Mouse (Mus musculus): ENCODE measurements around the gene Ntrk3.
A peak's percentile ranks its signal among the peaks of the same experiment; 100 is the strongest.

The Ntrk3 gene

GRCm38 (mm10) chr7:78619818-78620577 is 117.8 kb downstream of the Ntrk3 start:
- DNase-seq: no peak

- no peak for DNase-seq
Measured at GRCm38 (mm10) chr7:78605538-78606130, 132.2 kb downstream of the Ntrk3 start.

- no peak for DNase-seq
Measured at GRCm38 (mm10) chr7:78603922-78604321, 133.9 kb downstream of the Ntrk3 start.

- no peak for DNase-seq
Measured at GRCm38 (mm10) chr7:78601851-78602250, 136.0 kb downstream of the Ntrk3 start.

GRCm38 (mm10) chr7:78600886-78601285 is 136.9 kb downstream of the Ntrk3 start:
- DNase-seq: no peak

DNA sequence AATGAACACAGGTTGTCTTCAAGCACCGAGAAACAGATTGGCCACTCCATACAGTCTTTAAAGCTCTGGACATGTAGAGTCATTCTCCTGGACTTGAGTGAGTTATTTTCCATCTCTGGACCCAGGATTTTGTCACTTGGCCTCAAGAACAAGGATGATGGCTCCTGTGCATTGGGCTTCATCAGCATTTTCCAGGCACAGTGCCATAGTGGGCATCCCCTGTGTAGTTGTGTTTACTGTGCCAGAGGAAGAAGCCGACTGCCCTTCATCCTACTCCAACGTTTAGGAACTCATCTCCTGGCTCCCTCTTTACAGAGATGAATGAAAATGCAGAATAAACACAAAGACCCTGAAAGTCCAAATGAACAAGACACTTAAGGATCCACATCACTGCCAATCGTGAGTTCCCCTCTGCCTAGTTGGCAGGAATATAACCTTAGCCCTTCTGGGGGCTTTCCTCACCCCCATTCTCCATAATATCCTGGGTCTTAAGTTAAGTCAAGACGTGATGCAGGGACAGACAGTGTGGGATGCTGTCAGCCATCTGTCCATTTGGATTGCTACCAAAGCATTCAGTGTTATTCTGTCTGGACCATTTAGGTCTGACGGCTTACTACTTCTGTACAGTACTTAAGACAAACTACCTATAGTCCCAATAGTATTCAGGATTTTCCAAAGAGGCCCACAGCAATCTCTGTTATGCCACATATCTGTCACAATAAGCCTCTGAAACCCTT is 137.7 kb downstream of the Ntrk3 start:
- DNase-seq: no peak

DNA sequence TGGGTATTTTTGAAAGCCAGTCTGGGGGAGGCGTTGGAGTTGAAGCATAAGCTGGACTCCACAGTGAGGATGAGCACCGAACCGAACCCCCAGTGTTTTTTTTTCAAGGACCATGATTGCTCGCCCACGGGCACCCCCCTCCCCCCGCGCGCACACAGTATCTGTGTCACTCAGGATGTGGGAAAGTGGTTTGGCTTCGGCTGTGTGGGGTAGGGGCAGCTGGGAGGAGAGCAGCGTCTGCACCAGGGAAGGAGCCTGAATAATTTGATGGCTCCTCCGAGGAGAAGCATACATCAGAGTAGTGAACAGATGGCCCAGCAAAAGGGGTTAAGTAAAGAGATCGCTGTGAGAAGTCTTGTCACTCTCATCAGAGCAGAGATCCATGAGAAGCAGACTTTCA is 139.7 kb downstream of the Ntrk3 start:
- DNase-seq: peak; percentile 67

GRCm38 (mm10) chr7:78597251-78598129 is 140.3 kb downstream of the Ntrk3 start:
- peak; percentile 66 for DNase-seq

DNA sequence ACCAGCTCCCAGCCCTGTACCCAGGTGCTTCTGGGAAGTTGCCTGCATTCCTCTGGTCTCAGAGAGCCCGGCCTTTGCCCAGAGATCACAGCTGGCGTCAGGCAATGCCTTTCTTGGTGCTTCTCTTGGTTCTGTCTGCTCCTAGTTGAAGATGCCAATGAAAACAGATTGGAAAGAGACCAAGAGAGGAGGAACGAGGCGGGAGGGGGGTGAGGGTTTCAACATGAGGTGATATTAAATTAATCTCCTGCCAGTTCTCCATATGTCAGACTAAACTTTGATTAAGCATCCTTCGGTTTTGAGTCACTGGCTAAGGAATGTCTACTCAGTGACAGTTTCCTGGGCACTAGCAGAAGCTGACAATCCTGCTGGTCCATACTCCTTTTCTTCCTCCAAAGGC is 141.3 kb downstream of the Ntrk3 start:
- DNase-seq: no peak

GRCm38 (mm10) chr7:78595895-78596294 is 141.9 kb downstream of the Ntrk3 start:
- DNase-seq: peak; percentile 83

GRCm38 (mm10) chr7:78592948-78593347 is 144.9 kb downstream of the Ntrk3 start:
- no peak for DNase-seq

DNA sequence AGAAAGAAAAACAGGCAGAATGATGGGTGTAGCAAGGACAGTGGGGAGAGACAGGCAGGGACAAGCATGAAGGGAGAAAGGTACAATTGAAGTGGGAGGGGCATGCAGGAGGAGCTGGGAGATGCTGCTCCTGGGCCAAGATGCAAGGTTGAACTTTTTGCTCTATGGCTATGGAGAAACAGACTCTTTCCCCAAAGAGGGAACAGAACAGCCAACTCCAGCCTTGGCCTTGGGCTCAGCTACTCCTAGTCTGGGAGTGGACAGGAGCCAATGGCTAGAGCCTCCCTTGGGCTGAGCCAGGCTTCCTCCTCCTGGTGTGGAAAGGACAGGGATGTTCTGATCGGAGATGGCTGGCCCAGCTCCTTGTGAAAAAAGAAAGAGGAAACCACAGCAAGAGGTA is 145.6 kb downstream of the Ntrk3 start:
- no peak for DNase-seq

DNA sequence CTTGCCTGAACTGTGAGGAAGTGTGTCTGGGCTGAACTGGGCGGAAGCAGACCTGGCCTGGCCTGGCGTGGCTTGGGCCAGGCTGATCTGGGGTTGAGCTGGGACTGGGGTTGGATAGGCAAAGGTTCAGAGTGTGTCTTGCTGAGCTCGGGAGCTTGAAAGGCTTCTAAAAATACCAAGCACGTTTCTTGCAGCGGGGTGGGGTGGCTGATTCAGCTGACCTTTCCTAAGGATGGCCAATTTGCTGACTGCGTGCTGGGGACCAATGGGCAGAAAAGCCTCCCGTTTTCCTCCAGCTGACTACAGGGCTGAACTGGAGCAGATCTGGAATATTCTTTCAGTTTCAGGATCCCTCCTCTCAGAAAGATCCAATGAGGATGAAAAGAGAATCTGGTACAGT is 148.0 kb downstream of the Ntrk3 start:
- DNase-seq: no peak

GRCm38 (mm10) chr7:78586800-78587199 is 151.0 kb downstream of the Ntrk3 start:
- no peak for DNase-seq

DNA sequence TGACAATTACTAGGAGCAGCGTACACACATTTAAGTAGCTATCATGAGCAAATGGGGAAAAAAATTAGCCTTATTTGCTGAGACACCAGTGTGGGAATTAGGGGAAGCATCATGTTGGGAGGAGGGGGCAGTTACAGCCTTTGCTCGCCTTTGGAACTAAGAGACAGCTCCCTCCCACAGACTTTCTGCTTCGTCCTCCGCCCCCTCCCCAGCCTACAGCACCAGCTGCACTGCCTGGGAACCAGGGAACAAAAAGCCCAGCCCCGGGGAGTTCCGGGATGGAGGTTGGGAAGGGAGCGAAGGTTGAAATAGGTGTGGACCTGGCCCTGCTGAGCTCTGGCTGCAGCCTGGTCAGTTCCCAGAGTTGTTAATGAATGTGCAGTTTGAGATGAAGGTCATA is 151.9 kb downstream of the Ntrk3 start:
- no peak for DNase-seq

GRCm38 (mm10) chr7:78584936-78585335 is 152.9 kb downstream of the Ntrk3 start:
- no peak for DNase-seq

DNA sequence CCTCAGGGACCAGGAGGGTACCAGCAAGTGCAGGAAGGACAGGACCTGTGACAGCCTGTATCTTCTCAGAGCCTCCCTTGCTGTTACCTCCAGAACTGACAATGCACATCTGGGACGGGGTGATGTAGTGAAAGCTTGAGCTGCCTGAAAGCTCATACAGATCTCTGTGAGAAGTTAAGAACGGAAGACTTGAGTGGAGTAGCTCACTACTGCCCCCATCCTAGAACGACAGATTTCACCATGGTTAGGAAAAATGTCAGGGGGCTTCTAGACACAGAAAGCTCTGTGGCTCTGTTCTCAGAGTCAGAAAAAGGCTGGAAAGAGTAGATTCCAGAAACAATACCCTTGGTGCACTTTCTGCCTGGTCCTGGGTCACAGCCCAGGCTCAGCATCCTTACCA is 153.3 kb downstream of the Ntrk3 start:
- DNase-seq: peak; percentile 43

DNA sequence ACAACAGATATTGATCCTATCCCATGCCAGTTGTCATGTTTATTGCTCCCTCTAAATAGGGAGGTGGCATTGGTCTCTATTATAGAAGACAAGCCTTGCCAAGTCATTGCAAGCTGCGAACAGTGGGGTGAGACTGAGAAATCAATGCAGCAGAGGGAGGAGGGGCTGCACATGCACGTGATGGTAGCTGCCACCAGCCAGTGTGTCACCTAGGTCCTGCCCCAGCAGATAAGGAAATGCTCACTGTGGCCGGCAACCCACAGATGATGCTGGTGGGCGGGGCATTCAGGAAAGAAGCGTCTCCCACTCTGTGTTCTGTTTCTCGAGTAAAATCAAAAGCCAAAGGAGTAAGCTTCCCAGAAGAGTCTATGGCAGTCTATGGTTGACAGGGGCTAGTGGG is 154.1 kb downstream of the Ntrk3 start:
- no peak for DNase-seq

GRCm38 (mm10) chr7:78581341-78581740 is 156.5 kb downstream of the Ntrk3 start:
- DNase-seq: no peak

- peak; percentile 77 for DNase-seq
Measured at GRCm38 (mm10) chr7:78579461-78580234, 158.2 kb downstream of the Ntrk3 start.

DNA sequence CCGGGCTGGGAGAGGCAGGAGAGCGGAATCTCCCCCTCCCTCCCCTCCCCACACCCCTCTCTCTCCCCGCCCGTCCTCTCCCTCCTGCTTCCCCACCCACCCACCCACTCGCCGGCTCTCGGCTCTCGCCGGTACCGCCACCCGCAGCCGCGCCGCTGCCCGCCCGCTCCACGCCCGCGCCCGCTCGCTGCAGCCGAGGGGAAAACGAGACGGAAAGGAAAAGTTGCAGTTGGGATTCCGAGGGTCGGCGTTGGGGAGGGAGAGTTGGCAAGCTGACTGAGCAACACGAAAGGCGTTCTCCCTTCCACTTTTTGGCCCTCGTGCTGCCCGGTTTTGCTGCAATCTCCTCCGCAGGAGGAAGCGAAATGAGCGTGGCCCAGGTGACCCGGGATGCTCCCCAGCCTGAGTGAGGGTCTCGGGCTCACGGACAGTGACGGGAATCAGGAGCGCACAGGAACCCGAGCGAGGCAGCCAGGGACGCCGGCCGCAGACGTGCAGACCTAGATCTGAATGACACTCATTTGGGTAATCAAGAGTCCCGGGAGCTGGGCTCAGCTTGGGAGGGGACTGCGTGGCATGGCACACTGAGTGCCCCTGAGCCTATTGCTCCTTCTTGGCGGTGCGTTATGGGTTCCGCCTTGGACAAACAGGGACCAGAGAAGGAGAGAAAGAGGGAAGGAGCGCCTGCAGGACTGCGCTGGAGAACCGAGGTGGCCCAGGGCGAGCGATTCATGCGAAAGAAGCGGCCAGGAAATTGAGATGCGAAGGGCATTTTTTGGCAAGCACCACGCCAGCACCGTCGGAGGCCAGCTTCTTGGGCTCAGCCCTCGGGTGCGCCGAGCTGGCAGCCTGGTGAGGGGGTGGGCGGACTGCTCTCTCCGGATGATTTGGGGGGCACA is 159.1 kb downstream of the Ntrk3 start:
- DNase-seq: peak; percentile 58

Measured in thymus, postnatal 4 days (tissue).